Mouse (Mus musculus): ENCODE measurements at regions not wholly inside any gene's neighbourhood (a gene's known extent, or its start where the extent isn't known, plus 50 kb on each side); places are given as distances from the start of the nearest gene placed in this dataset.

DNA sequence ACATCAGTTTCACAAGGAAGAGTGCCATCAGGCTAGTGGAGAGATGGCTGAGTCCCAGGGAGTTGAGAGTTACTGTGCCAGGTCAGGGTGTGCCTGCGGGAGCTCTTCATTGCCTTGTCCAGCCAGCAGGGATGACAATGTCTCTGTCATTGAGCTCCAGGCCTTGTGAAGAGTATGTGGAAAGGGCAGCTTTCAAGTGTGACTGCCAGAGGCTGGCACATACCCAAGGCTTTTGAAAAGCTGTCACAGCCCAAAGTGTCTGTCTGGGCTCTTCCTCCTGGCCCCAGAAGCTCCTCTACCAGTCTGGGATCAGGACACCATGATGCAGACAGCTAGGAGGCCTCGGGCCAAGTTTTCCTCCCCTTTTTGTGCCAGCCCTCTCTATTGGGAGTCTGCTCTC is 124.6 kb downstream of the Gm4791 start:
- peaks cover 85% of the 10 kb centered on the region for H3K9me3 ChIP-seq (replicated peaks; ENCODE audit: low read length)
- DNase-seq (ENCODE audit: extremely low read depth) = no peak
- no peaks in the 10 kb centered on the region for H3K27me3 ChIP-seq (replicated peaks)
- no peak overlapping the region for H3K4me3 ChIP-seq (replicated peaks in 1 of 3; ENCODE audit: low read depth in 2 of 3, low read length in 2 of 3, poor library complexity in 1 of 3)
- no peaks in the 10 kb centered on the region for H3K4me1 ChIP-seq (ENCODE audit: control insufficient read depth in 1 of 2, insufficient read depth in 2 of 2)
- no peaks in the 10 kb centered on the region for H3K79me2 ChIP-seq (replicated peaks; ENCODE audit: control insufficient read depth, extremely low read depth, insufficient read depth, poor library complexity, severe bottlenecking)
- TF ChIP-seq RAD21 (IDR thresholded peaks at IDR 0.05; ENCODE audit: low read depth, low read length) (no peak), PAX5 (IDR thresholded peaks at IDR 0.05; ENCODE audit: low read length) (no peak), CTCF (conservative IDR thresholded peaks at IDR 0.05 in 1 of 2, IDR thresholded peaks at IDR 0.05 in 1 of 2; ENCODE audit: low read depth in 2 of 2, low read length in 2 of 2) (no peak), MAFK (IDR thresholded peaks at IDR 0.05; ENCODE audit: insufficient replicate concordance, low read length) (no peak), SMC3 (IDR thresholded peaks at IDR 0.05; ENCODE audit: low read depth, low read length) (no peak), MXI1 (IDR thresholded peaks at IDR 0.05; ENCODE audit: low read depth, low read length) (no peak)
- H3K36me3 ChIP-seq (replicated peaks in 1 of 2; ENCODE audit: control insufficient read depth in 1 of 2, insufficient read depth in 1 of 2, low read length in 1 of 2) = no peaks in the 10 kb centered on the region
- H3K27ac ChIP-seq (ENCODE audit: insufficient read depth, low read depth) = no peak overlapping the region
- dilution Hi-C loops (cut with MboI; ENCODE audit: extremely low pct_ligation_motif_present, extremely low pct_unique_long_range_greater_than_20kb, low sequenced_read_pairs) (no loop called here), in situ Hi-C loops (cut with MboI; ENCODE audit: low pct_ligation_motif_present, low pct_unique_long_range_greater_than_20kb, low sequenced_read_pairs) (no loop called here)
- H3K9ac ChIP-seq (ENCODE audit: insufficient read depth, low read depth) = no peak overlapping the region
- no peak overlapping the region for H3K4me2 ChIP-seq (ENCODE audit: insufficient read depth, low read depth, poor library complexity, severe bottlenecking)

GRCm38 (mm10) chr9:47125517-47125916 is 127.0 kb downstream of the Gm4791 start:
- Histone ChIP-seq H3K9ac (ENCODE audit: insufficient read depth, low read depth) (no peak overlapping the region), H3K9me3 (replicated peaks; ENCODE audit: low read length) (peaks cover 85% of the 10 kb centered on the region), H3K4me3 (replicated peaks in 1 of 3; ENCODE audit: low read depth in 2 of 3, low read length in 2 of 3, poor library complexity in 1 of 3) (no peak overlapping the region), H3K4me2 (ENCODE audit: insufficient read depth, low read depth, poor library complexity, severe bottlenecking) (no peak overlapping the region), H3K36me3 (replicated peaks in 1 of 2; ENCODE audit: control insufficient read depth in 1 of 2, insufficient read depth in 1 of 2, low read length in 1 of 2) (no peaks in the 10 kb centered on the region), H3K27ac (ENCODE audit: insufficient read depth, low read depth) (no peak overlapping the region), H3K79me2 (replicated peaks; ENCODE audit: control insufficient read depth, extremely low read depth, insufficient read depth, poor library complexity, severe bottlenecking) (no peaks in the 10 kb centered on the region), H3K27me3 (replicated peaks) (no peaks in the 10 kb centered on the region), H3K4me1 (ENCODE audit: control insufficient read depth in 1 of 2, insufficient read depth in 2 of 2) (no peaks in the 10 kb centered on the region)
- TF ChIP-seq ELF1 (IDR thresholded peaks at IDR 0.05; ENCODE audit: low read depth, low read length) (no peak), POLR2A (IDR thresholded peaks at IDR 0.05; ENCODE audit: low read depth, low read length) (no peak), PAX5 (IDR thresholded peaks at IDR 0.05; ENCODE audit: low read length) (no peak), ZMIZ1 (IDR thresholded peaks at IDR 0.05; ENCODE audit: low read depth, low read length) (no peak), CHD2 (IDR thresholded peaks at IDR 0.05; ENCODE audit: low read length) (no peak), ZNF384 (IDR thresholded peaks at IDR 0.05; ENCODE audit: low read depth, low read length) (no peak), EP300 (IDR thresholded peaks at IDR 0.05; ENCODE audit: low read length) (no peak), GABPA (IDR thresholded peaks at IDR 0.05; ENCODE audit: insufficient replicate concordance, low read depth, low read length) (no peak), TBP (conservative IDR thresholded peaks at IDR 0.05; ENCODE audit: low read depth, low read length) (no peak)
- DNase-seq (ENCODE audit: extremely low read depth) = no peak
- dilution Hi-C loops (cut with MboI; ENCODE audit: extremely low pct_ligation_motif_present, extremely low pct_unique_long_range_greater_than_20kb, low sequenced_read_pairs) (no loop called here), in situ Hi-C loops (cut with MboI; ENCODE audit: low pct_ligation_motif_present, low pct_unique_long_range_greater_than_20kb, low sequenced_read_pairs) (no loop called here)

GRCm38 (mm10) chr9:47126236-47126635 is 127.7 kb downstream of the Gm4791 start:
- Histone ChIP-seq H3K4me2 (ENCODE audit: insufficient read depth, low read depth, poor library complexity, severe bottlenecking) (no peak overlapping the region), H3K4me1 (ENCODE audit: control insufficient read depth in 1 of 2, insufficient read depth in 2 of 2) (no peaks in the 10 kb centered on the region), H3K9me3 (replicated peaks; ENCODE audit: low read length) (peaks cover 85% of the 10 kb centered on the region), H3K4me3 (replicated peaks in 1 of 3; ENCODE audit: low read depth in 2 of 3, low read length in 2 of 3, poor library complexity in 1 of 3) (no peak overlapping the region), H3K27me3 (replicated peaks) (no peaks in the 10 kb centered on the region), H3K36me3 (replicated peaks in 1 of 2; ENCODE audit: control insufficient read depth in 1 of 2, insufficient read depth in 1 of 2, low read length in 1 of 2) (no peaks in the 10 kb centered on the region), H3K27ac (ENCODE audit: insufficient read depth, low read depth) (no peak overlapping the region), H3K79me2 (replicated peaks; ENCODE audit: control insufficient read depth, extremely low read depth, insufficient read depth, poor library complexity, severe bottlenecking) (no peaks in the 10 kb centered on the region), H3K9ac (ENCODE audit: insufficient read depth, low read depth) (no peak overlapping the region)
- no peak for TF ChIP-seq MEF2A (IDR thresholded peaks at IDR 0.05; ENCODE audit: borderline replicate concordance, low read depth, low read length)
- TF ChIP-seq CHD2 (IDR thresholded peaks at IDR 0.05; ENCODE audit: low read length) = no peak
- dilution Hi-C loops (cut with MboI; ENCODE audit: extremely low pct_ligation_motif_present, extremely low pct_unique_long_range_greater_than_20kb, low sequenced_read_pairs) (no loop called here), in situ Hi-C loops (cut with MboI; ENCODE audit: low pct_ligation_motif_present, low pct_unique_long_range_greater_than_20kb, low sequenced_read_pairs) (no loop called here)
- DNase-seq (ENCODE audit: extremely low read depth) = no peak
